Mouse (Mus musculus): ENCODE measurements at regions not wholly inside any gene's neighbourhood (a gene's known extent, or its start where the extent isn't known, plus 50 kb on each side); places are given as distances from the start of the nearest gene placed in this dataset.

- ATAC-seq (replicated peaks; ENCODE audit: poor library complexity, severe bottlenecking) = no peak
Measured at GRCm38 (mm10) chr5:54242126-54242525, 243.8 kb downstream of the Stim2 start.

GRCm38 (mm10) chr5:54252038-54252437 is 253.7 kb downstream of the Stim2 start:
- ATAC-seq (replicated peaks; ENCODE audit: poor library complexity, severe bottlenecking) = peak; percentile 93

- no peak for ATAC-seq (replicated peaks; ENCODE audit: poor library complexity, severe bottlenecking)
Measured at GRCm38 (mm10) chr5:54254005-54254404, 255.7 kb downstream of the Stim2 start.

GRCm38 (mm10) chr5:54258087-54258733 is 259.9 kb downstream of the Stim2 start:
- ATAC-seq (replicated peaks; ENCODE audit: poor library complexity, severe bottlenecking) = peak; percentile 88

DNA sequence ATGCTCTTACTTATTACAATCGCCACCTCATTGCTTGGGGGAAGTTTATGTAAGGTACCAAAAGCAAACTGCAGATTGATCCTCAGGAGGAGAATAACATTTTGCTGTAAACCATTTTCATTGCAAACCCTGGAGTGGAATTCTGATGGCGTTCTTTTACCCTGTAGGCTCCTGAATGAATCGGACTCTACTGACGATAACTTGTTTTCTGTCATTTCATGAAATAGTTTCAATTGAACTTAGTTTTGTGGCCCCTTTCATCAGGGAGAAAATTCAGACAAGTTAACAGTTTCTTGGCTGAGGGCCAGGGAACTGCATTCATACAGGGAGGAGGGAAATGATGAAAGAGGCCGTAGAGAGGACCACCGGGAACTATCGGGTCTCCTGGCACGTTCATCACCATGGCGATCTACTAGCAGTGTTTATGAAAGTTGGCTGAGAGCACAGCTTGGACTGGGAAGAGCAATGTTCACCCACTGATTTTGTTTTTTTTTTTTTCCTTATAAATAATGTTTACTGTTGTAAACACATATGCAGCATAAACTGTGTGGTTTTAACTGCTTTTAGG is 266.7 kb downstream of the Stim2 start:
- no peak for ATAC-seq (replicated peaks; ENCODE audit: poor library complexity, severe bottlenecking)

DNA sequence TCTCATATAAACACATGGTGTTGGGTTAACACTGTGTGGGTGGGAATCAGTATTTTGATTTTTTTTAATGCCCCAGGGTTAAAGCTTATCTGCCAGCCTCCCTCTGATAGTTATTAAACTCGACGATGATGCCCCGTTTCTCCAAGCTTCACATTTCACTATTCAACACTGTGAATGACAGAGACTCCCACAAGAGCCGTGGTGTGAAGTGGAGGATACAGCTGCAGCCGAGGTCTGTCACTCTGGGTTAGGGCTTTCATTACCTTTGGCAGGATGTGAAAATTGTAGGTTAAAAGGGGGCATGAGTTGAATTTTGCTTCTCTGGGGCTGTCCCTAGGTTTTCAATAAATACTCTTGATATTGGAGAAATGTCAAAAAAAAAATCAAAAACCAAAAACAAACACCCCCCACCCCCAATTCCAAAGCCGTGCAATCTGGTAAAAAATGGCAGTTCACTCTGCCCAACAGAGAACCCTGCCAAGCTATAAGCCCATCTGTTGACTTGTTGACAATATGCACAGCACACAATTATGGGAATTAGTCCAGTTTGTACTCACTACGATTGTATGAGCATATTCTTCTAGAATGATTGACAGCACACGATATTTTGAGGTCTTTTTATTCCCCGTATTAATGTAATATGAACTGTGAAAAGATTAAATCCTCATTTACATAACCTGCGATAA is 269.7 kb downstream of the Stim2 start:
- ATAC-seq (replicated peaks; ENCODE audit: poor library complexity, severe bottlenecking) = no peak

GRCm38 (mm10) chr5:54279357-54279756 is 281.1 kb downstream of the Stim2 start:
- ATAC-seq (replicated peaks; ENCODE audit: poor library complexity, severe bottlenecking) = no peak

GRCm38 (mm10) chr5:54280670-54281069 is 282.4 kb downstream of the Stim2 start:
- ATAC-seq (replicated peaks; ENCODE audit: poor library complexity, severe bottlenecking) = no peak; the same call in 1 of the 2 replicates

DNA sequence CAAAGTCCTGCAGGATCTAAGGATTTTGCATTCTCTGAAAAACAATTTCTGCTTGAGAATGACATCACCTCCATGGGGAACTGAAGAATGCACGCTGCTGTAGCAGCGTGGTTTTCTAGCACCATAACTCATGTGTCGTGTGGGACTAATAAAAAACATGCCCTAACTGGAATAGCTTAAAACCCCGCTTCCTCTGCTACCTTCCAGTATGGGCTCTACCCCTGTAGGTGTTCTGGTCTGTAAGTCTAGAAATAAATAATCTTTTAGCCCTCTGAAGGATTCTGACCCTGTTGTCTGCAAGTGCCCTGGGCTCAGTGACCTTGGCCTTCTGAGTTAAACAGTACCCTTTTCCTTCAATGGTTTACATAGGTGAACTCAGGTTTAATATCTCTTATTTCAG is 282.8 kb downstream of the Stim2 start:
- ATAC-seq (replicated peaks; ENCODE audit: poor library complexity, severe bottlenecking) = no peak

- ATAC-seq (replicated peaks; ENCODE audit: poor library complexity, severe bottlenecking) = no peak
Measured at GRCm38 (mm10) chr5:54290372-54291080, 292.2 kb downstream of the Stim2 start.

DNA sequence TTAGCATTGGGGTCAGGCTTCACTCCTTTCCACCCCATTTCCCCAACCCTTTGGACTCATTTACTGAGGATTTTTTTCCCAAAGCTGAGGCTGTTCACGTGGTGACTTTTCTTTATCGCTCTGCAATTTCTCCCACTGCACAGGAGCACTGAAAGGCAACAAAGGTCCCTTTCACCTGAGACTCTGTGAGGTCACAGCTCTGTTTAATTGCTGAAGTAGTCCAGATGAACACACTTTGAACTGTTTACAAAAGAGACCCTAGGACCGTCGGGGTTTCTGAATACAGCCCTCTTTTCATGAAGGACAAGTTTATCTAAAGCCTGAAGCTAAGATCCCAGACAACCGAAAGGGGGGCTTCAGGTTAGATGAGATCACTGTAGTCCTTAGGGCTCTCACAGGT is 293.6 kb downstream of the Stim2 start:
- no peak for ATAC-seq (replicated peaks; ENCODE audit: poor library complexity, severe bottlenecking)

DNA sequence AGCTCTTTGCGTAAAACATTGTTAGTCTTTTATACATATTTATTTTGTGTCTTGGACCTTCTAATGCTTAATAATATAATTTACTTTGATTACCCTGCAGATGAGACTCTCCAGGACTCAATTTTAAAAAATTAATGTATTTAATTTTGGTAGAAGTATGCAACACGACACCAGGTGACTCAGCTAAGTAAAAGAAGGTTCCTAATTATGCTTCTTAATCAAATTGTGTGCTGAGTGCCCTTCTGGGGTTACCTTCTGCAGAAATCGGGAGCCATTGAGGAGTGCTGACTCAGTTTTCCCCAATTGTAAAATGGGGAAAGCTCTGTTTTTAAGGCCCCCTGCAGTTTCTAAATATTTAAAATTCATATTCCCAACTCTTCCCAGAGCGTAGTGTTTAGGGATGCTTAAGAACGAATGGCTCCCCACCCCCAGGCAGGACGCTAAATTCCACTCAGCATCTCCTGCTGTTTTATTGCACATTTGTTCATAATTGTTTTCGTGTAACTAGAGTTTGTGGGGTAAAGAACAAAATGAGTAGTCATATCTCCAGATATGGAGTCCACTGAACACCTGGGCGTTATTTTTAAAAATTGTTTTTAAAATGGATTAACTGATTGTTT is 315.5 kb downstream of the Stim2 start:
- no peak for ATAC-seq (replicated peaks; ENCODE audit: poor library complexity, severe bottlenecking)

GRCm38 (mm10) chr5:54330415-54330814 is 332.1 kb downstream of the Stim2 start:
- no peak for ATAC-seq (replicated peaks; ENCODE audit: poor library complexity, severe bottlenecking)

- ATAC-seq (replicated peaks; ENCODE audit: poor library complexity, severe bottlenecking) = no peak
Measured at GRCm38 (mm10) chr5:54342976-54343375, 344.7 kb downstream of the Stim2 start.

- no peak for ATAC-seq (replicated peaks; ENCODE audit: poor library complexity, severe bottlenecking)
Measured at GRCm38 (mm10) chr5:54343432-54343831, 345.1 kb downstream of the Stim2 start.

- no peak for ATAC-seq (replicated peaks; ENCODE audit: poor library complexity, severe bottlenecking)
Measured at GRCm38 (mm10) chr5:54348820-54349596, 350.7 kb downstream of the Stim2 start.

DNA sequence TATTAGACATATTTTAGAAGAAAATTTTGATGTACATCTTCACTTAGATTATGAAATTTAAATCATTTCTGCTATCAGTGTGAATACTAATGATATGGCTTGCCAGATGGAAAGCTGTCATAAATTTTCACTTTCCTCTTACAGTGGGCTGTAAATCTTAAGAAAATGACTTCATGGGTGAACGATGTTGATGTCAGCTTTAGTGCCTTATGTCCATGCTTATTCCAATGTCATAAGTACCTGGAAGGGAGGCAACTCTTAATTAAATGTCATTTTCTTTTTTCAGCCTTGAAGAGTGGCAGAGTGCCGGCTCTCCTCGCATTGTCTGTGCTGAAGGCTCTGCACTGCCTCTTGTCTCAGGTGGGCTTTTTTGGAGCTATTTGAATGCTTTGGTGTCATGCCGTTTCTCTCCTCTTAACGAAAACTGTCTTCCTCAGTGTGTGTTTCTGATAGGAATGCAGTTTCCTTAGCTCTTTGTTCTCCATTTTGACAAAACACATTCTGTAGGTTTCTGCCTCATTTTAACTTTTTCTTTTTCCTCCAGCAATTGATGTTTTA is 351.6 kb downstream of the Stim2 start:
- ATAC-seq (replicated peaks; ENCODE audit: poor library complexity, severe bottlenecking) = no peak

- no peak for ATAC-seq (replicated peaks; ENCODE audit: poor library complexity, severe bottlenecking)
Measured at GRCm38 (mm10) chr5:54356105-54356504, 357.8 kb downstream of the Stim2 start.

DNA sequence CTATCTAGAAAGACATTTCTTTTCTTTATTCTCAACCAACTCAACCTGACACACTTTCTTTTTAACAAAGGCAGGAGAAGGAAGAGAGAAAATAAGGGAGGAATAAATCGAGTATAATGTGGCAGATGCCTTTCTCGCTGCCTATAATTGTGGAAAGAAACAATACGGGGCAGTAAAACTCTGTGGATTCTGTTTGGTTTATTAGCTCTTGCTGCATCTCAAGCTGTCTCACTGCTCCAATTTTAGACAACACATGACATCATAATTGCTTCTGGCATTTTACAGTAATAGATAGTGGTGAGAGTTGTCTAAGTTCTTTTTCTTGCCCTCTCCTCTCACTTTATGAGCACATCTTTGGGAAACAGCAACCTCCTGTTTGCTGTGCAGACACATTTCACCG is 359.2 kb downstream of the Stim2 start:
- no peak for ATAC-seq (replicated peaks; ENCODE audit: poor library complexity, severe bottlenecking)

- ATAC-seq (replicated peaks; ENCODE audit: poor library complexity, severe bottlenecking) = no peak
Measured at GRCm38 (mm10) chr5:54358221-54358620, 359.9 kb downstream of the Stim2 start.

Measured in granulocyte monocyte progenitor cell, adult 5-6 weeks (primary cell).